Mouse (Mus musculus) heart, postnatal 0 days (tissue): Measurements from ENCODE around the gene Pfn5. TPM values are rescaled to one million over a fixed set of nuclear protein-coding genes. Genes with fewer than 3 reads are reported as not detected.
"Not testable (repeated sequence)": the region's sequence is repeated elsewhere in the genome, so short reads cannot be mapped to it uniquely, and the experiment has no call there.

Experiments
- ATAC-seq: fragments of 200-750 bp; cut with Nextera tagmentation; 2 replicates; pipeline ENCODE4 v1.8.0; 2017; ENCODE audit warnings: low read depth, moderate number of reproducible peaks, moderate library complexity; ENCODE audit not compliant: insufficient read depth
- DNase-seq: peaks from one replicate; pipeline ENCODE4 v3.0.0-alpha.2; 2016; ENCODE audit warnings: low spot score
- H3K27ac ChIP-seq: fragments of 300-500 bp; sonication (generic); 2 replicates; pipeline ENCODE4 v1.5.1; 2014; ENCODE audit warnings: low read depth, mild to moderate bottlenecking
- H3K27me3 ChIP-seq: fragments of 300-500 bp; sonication (generic); 2 replicates; pipeline ENCODE4 v1.6.1; 2014; ENCODE audit warnings: low read length, mixed read lengths; ENCODE audit not compliant: control insufficient read depth, insufficient read depth
- H3K36me3 ChIP-seq: fragments of 300-500 bp; sonication (generic); replicated peaks from 2 replicates; pipeline ENCODE4 v1.6.1; 2014; ENCODE audit warnings: low read length, mixed read lengths; ENCODE audit not compliant: control insufficient read depth, insufficient read depth
- H3K4me1 ChIP-seq: fragments of 300-500 bp; sonication (generic); 2 replicates; pipeline ENCODE4 v1.6.1; 2014; ENCODE audit warnings: antibody characterized with exemption; ENCODE audit not compliant: control insufficient read depth, insufficient read depth
- H3K4me2 ChIP-seq: fragments of 300-500 bp; sonication (generic); 2 replicates; pipeline ENCODE4 v1.6.1; 2014; ENCODE audit warnings: low read depth, mild to moderate bottlenecking, low read length, moderate library complexity
- H3K4me3 ChIP-seq: fragments of 300-500 bp; sonication (generic); 2 replicates; pipeline ENCODE4 v1.5.1; 2014; ENCODE audit warnings: low read depth, low read length
- H3K9ac ChIP-seq: fragments of 300-500 bp; sonication (generic); replicated peaks from 2 replicates; pipeline ENCODE4 v1.6.1; 2014; ENCODE audit warnings: low read depth, low read length, mixed read lengths
- H3K9me3 ChIP-seq: fragments of 300-500 bp; sonication (generic); replicated peaks from 2 replicates; pipeline ENCODE4 v1.6.1; 2016; ENCODE audit warnings: low read length; ENCODE audit not compliant: control insufficient read depth
- CTCF ChIP-seq: IDR thresholded peaks from 2 replicates; pipeline ENCODE4 v1.5.1; 2016; ENCODE audit warnings: antibody characterized with exemption, control low read depth, low read depth
- EP300 ChIP-seq: IDR thresholded peaks from 2 replicates; pipeline ENCODE4 v1.6.1; 2016; ENCODE audit warnings: antibody characterized with exemption, low read depth
- WGBS: fragments of 180-500 bp; shearing (Covaris S2); extraction: QIAGEN DNeasy Blood & Tissue Kit; methylation state at CpG from one replicate; pipeline ENCODE4 v1.1.7; 2014; 5-methylcytosine and 5-hydroxymethylcytosine counted together
- polyA plus RNA-seq: library from polyadenylated mRNA; unstranded; fragments of >200 nt; fragmentation: Nextera tagmentation; extraction: Ambion mirVana; gene quantifications from 2 replicates; pipeline ENCODE4 v1.2.1, GENCODE M21; 2015
- total RNA-seq: library from RNA; depleted of rRNA; stranded (reverse); fragments of >200 nt; gene quantifications from 2 replicates; pipeline ENCODE4 v1.2.3, GENCODE M21; 2014; ENCODE audit warnings: low replicate concordance; rRNA removed

Gene Pfn5
- total RNA-seq (not detected in 2 replicates), polyA plus RNA-seq (not detected in 2 replicates)

DNA sequence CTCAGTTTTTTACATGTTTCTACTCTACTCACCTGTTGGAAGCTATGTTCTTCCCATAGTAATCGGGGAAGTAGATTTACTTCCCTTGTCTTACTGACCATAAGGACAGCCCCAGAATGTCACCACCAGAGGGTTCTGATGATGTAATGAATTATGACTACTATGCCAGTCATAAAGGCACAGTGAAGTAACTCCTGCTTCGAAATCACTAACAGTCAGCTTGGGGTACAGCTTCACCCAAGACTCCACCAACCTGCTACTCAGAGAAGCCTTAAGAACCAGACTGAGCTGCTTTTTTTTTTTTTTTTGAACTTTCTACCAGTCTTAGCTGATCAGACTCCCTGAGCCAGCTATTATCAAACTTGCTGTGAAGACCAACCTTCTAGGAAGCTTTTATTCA, at the start of gene Pfn5, which contains the start of gene Asb12:
TSS of gene Pfn5 (plus strand) at position 218 of the 400 bp plus-strand sequence.
TSS of gene Asb12 (minus strand) at position 101 of the 400 bp plus-strand sequence.
- Histone ChIP-seq H3K4me3 (no peak within 1 kb of the TSS), H3K9me3 (no peaks in the 10 kb centered on the region), H3K27me3 (no peaks in the 10 kb centered on the region), H3K27ac (no peak within 1 kb of the TSS), H3K4me2 (no peak within 1 kb of the TSS), H3K4me1 (no peaks in the 10 kb centered on the region), H3K36me3 (no peaks in the 10 kb centered on the region), H3K9ac (no peak within 1 kb of the TSS)
- ATAC-seq (no peak), DNase-seq (no peak)
- TF ChIP-seq EP300 (no peak), CTCF (no peak)
- WGBS: 69% methylated on average over 2 of the region's 2 CpGs

DNA sequence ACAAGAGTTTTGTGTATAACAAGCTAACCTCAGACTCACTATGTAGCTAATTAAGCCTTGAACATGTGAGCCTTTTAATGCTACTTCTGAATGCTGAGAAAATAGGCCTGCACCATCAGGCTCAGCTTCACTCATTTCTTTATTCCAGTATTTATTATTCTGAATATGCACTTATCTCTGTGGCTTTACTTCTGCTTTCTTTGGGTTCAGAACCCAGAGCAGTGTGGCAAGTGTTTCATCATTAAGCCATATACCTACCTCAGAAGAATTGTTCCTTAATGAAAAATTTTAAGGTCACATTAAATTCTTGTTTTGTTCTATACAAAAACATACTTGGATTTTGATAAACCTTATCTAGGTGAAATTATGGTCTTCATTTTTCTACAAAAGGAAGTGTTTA, 34.0 kb upstream of the Pfn5 start:
- DNase-seq: no peak
- Histone ChIP-seq H3K9me3 (no peaks in the 10 kb centered on the region), H3K36me3 (no peaks in the 10 kb centered on the region), H3K4me1 (no peaks in the 10 kb centered on the region), H3K27me3 (no peaks in the 10 kb centered on the region), H3K27ac (no peak overlapping the region), H3K4me3 (no peak overlapping the region), H3K4me2 (no peak overlapping the region), H3K9ac (no peak overlapping the region)
- no peak for ATAC-seq
- TF ChIP-seq CTCF: no peak
- TF ChIP-seq EP300: no peak

DNA sequence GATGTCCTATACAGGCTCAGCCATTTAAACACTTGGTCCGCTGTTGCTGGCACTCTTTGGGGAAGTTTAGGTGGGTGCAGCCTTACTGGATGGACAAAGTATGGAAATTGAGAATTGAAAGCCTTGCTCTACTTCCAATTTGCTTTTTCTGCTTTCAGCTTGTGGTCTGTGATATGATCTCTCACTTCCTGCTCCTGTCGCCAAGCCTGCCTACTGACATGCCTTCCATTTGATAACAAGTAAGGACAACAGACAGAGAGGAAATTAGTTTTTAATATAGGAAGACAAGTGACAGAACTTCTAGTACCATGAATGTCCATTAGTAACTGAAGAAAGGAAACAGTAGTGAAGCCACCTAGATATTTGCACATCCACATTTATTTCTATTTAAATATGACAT, 32.7 kb upstream of the Pfn5 start:
- H3K27ac ChIP-seq: no peak overlapping the region
- no peaks in the 10 kb centered on the region for H3K4me1 ChIP-seq
- H3K36me3 ChIP-seq: no peaks in the 10 kb centered on the region
- H3K4me2 ChIP-seq: no peak overlapping the region
- WGBS: 60% methylated on average over 2 of the region's 2 CpGs
- DNase-seq (no peak), ATAC-seq (no peak)
- no peaks in the 10 kb centered on the region for H3K9me3 ChIP-seq
- H3K27me3 ChIP-seq: no peaks in the 10 kb centered on the region
- H3K4me3 ChIP-seq: no peak overlapping the region
- no peak overlapping the region for H3K9ac ChIP-seq
- TF ChIP-seq EP300: no peak

DNA sequence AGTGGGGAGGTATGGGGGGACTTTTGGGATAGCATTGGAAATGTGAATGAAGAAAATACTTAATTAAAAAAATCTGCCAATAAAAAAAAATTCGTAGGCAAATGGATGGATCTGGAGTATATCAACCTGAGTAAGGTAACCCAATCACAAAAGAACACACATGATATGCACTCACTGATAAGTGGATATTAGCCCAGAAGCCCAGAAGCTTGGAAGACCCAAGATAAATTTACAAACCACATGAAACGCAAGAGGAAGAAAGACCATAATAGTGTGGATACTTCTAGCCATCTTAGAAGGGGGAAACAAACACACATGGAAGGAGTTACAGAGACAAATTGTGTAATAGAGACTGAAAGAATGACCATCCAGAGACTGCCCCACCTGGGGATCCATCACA, 22.4 kb upstream of the Pfn5 start:
- 85% methylated on average over 2 of the region's 2 CpGs for WGBS
- not testable (repeated sequence) for H3K4me1 ChIP-seq, DNase-seq, H3K36me3 ChIP-seq, H3K9me3 ChIP-seq, H3K4me2 ChIP-seq, ATAC-seq, H3K4me3 ChIP-seq, H3K9ac ChIP-seq, H3K27ac ChIP-seq, H3K27me3 ChIP-seq

DNA sequence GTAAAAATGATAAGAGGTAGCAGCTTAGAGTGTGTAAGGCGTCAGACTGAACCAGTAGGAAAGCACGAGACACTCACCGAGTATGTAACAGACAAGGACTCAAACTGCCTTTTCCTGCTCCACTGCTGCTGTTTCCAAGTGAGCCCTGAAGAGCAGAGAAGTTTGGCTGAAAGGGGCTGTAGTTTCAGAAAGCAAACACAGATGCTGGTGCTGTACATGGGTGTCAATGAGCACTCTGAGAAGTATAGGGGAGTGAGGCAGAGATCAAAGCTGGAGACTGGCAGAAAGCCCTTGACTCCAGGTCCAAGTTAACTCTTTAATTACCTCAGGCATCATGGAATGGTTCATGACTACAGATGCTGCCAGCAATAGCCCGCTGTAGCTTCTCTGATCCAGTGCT, 3.6 kb upstream of the Pfn5 start:
- ATAC-seq (no peak), DNase-seq (no peak)
- Histone ChIP-seq H3K4me3 (no peak overlapping the region), H3K4me2 (no peak overlapping the region), H3K27ac (no peak overlapping the region), H3K9ac (no peak overlapping the region), H3K4me1 (no peaks in the 10 kb centered on the region), H3K36me3 (no peaks in the 10 kb centered on the region), H3K9me3 (no peaks in the 10 kb centered on the region), H3K27me3 (no peaks in the 10 kb centered on the region)
- TF ChIP-seq CTCF: no peak
- TF ChIP-seq EP300: no peak
- WGBS: 62% methylated on average over 4 of the region's 4 CpGs

DNA sequence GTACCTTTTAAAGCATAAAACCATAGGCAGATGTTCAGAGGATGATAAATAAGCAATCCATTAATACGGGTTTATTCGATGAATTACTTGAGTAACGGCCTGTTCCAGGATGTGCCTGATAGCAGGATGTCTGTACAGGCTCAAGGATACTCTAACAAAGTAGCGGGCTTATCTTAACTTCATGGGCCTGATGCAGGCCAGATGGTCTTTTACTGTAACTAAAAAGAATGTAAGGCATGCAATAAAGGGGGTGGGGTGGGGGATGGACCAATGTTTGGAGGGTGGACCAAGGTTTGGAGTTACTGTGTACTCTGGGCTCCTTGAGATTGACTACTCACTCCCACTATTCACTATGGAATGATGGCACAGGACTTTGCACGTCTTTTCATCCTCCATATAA, 42.7 kb downstream of the Pfn5 start:
- H3K27ac ChIP-seq: no peak overlapping the region
- no peaks in the 10 kb centered on the region for H3K36me3 ChIP-seq
- TF ChIP-seq EP300 (no peak), CTCF (no peak)
- no peak overlapping the region for H3K9ac ChIP-seq
- no peaks in the 10 kb centered on the region for H3K4me1 ChIP-seq
- WGBS: 45% methylated on average over 5 of the region's 5 CpGs
- H3K27me3 ChIP-seq: no peaks in the 10 kb centered on the region
- ATAC-seq (peak; percentile 51), DNase-seq (no peak)
- no peak overlapping the region for H3K4me2 ChIP-seq
- H3K9me3 ChIP-seq: no peaks in the 10 kb centered on the region
- H3K4me3 ChIP-seq: no peak overlapping the region

Other genes starting within 250 kb of the Pfn5 start
- gene Amer1, start 113.2 kb upstream of the Pfn5 start, total RNA-seq: 6.9 and 7.0 TPM in 2 replicates
- gene Amer1, start 113.2 kb upstream of the Pfn5 start, polyA plus RNA-seq: 3.8 and 4.0 TPM in 2 replicates
- gene Asb12, start 117 bp upstream of the Pfn5 start, total RNA-seq: 16.3 and 16.8 TPM in 2 replicates
- gene Asb12, start 117 bp upstream of the Pfn5 start, polyA plus RNA-seq: 7.6 and 9.4 TPM in 2 replicates
- gene Zc4h2, start 100.4 kb downstream of the Pfn5 start, total RNA-seq: 4.0 and 4.2 TPM in 2 replicates
- gene Zc4h2, start 100.4 kb downstream of the Pfn5 start, polyA plus RNA-seq: 3.2 and 3.9 TPM in 2 replicates
- gene Zc3h12b, start 153.6 kb downstream of the Pfn5 start, total RNA-seq: 0.53 and 1.7 TPM in 2 replicates
- gene Zc3h12b, start 153.6 kb downstream of the Pfn5 start, polyA plus RNA-seq: 0.55 and 0.63 TPM in 2 replicates